Mouse (Mus musculus): ENCODE data around the gene Nop56. TPM values are rescaled to one million over a fixed set of nuclear protein-coding genes. Genes with fewer than 3 reads are reported as not detected.
A peak's percentile ranks its signal among the peaks of the same experiment; 100 is the strongest.

The Nop56 gene
- polyA plus RNA-seq, 1 experiment from 2014 or later, result 120 TPM

GRCm38 (mm10) chr2:130273732-130274131 lies 498 bp upstream of the Nop56 start:
- Histone ChIP-seq H3K4me2 (ENCODE audit: low read depth, low read length) (peak overlapping the region; percentile 98), H3K4me1 (ENCODE audit: control insufficient read depth, low read depth, low read length) (peaks cover 27% of the 10 kb centered on the region), H3K36me3 (ENCODE audit: control insufficient read depth, insufficient read depth) (peaks cover 33% of the 10 kb centered on the region), H3K4me3 (ENCODE audit: low read depth, low read length) (peak overlapping the region; percentile 94), H3K27ac (ENCODE audit: low read length) (peak overlapping the region; percentile 73), H3K9me3 (replicated peaks; ENCODE audit: control insufficient read depth, low read length) (no peaks in the 10 kb centered on the region), H3K9ac (ENCODE audit: low read depth, low read length) (peak overlapping the region; percentile 82), H3K27me3 (ENCODE audit: control insufficient read depth, insufficient read depth, low read depth, low read length) (no peaks in the 10 kb centered on the region)
- whole genome bisulfite sequencing (ENCODE audit: insufficient replicate concordance), result under 1% methylated on average over 14 of the region's 14 CpGs
- peak; percentile 17 for ATAC-seq (ENCODE audit: low read depth)

- H3K4me2 ChIP-seq (ENCODE audit: low read depth, low read length), result peak overlapping the region; percentile 98
- H3K4me3 ChIP-seq (ENCODE audit: low read depth, low read length), result peak overlapping the region; percentile 94
- 2% methylated on average over 10 of the region's 10 CpGs for WGBS (ENCODE audit: insufficient replicate concordance)
- H3K9me3 ChIP-seq (replicated peaks; ENCODE audit: control insufficient read depth, low read length), result no peaks in the 10 kb centered on the region
- no peaks in the 10 kb centered on the region for H3K27me3 ChIP-seq (ENCODE audit: control insufficient read depth, insufficient read depth, low read depth, low read length)
- H3K27ac ChIP-seq (ENCODE audit: low read length), result peak overlapping the region; percentile 72
- peaks cover 41% of the 10 kb centered on the region for H3K36me3 ChIP-seq (ENCODE audit: control insufficient read depth, insufficient read depth)
- peak overlapping the region; percentile 91 for H3K9ac ChIP-seq (ENCODE audit: low read depth, low read length)
- peaks cover 27% of the 10 kb centered on the region for H3K4me1 ChIP-seq (ENCODE audit: control insufficient read depth, low read depth, low read length)
- no peak for ATAC-seq (ENCODE audit: low read depth)
These were observed 632 bp downstream of the Nop56 start for GRCm38 (mm10) chr2:130274862-130275261.

GRCm38 (mm10) chr2:130275649-130276048 lies 1.4 kb downstream of the Nop56 start:
- Histone ChIP-seq H3K4me2 (ENCODE audit: low read depth, low read length) (peak overlapping the region; percentile 98), H3K27ac (ENCODE audit: low read length) (peak overlapping the region; percentile 58), H3K9ac (ENCODE audit: low read depth, low read length) (peak overlapping the region; percentile 91), H3K4me3 (ENCODE audit: low read depth, low read length) (peak overlapping the region; percentile 94), H3K27me3 (ENCODE audit: control insufficient read depth, insufficient read depth, low read depth, low read length) (no peaks in the 10 kb centered on the region), H3K4me1 (ENCODE audit: control insufficient read depth, low read depth, low read length) (peaks cover 27% of the 10 kb centered on the region), H3K9me3 (replicated peaks; ENCODE audit: control insufficient read depth, low read length) (no peaks in the 10 kb centered on the region), H3K36me3 (ENCODE audit: control insufficient read depth, insufficient read depth) (peaks cover 47% of the 10 kb centered on the region)
- no peak for ATAC-seq (ENCODE audit: low read depth)
- WGBS (ENCODE audit: insufficient replicate concordance), result 17% methylated on average over 6 of the region's 6 CpGs

- no peak for ATAC-seq (ENCODE audit: low read depth)
- peaks cover 55% of the 10 kb centered on the region for H3K36me3 ChIP-seq (ENCODE audit: control insufficient read depth, insufficient read depth)
- no peak overlapping the region for H3K4me3 ChIP-seq (ENCODE audit: low read depth, low read length)
- no peak overlapping the region for H3K9ac ChIP-seq (ENCODE audit: low read depth, low read length)
- no peaks in the 10 kb centered on the region for H3K27me3 ChIP-seq (ENCODE audit: control insufficient read depth, insufficient read depth, low read depth, low read length)
- H3K4me1 ChIP-seq (ENCODE audit: control insufficient read depth, low read depth, low read length), result peaks cover 30% of the 10 kb centered on the region
- H3K27ac ChIP-seq (ENCODE audit: low read length), result 0 out of 2 replicates have a peak overlapping the region, but pooled peaks have one; percentile 2
- H3K9me3 ChIP-seq (replicated peaks; ENCODE audit: control insufficient read depth, low read length), result no peaks in the 10 kb centered on the region
- H3K4me2 ChIP-seq (ENCODE audit: low read depth, low read length), result no peak overlapping the region
- WGBS (ENCODE audit: insufficient replicate concordance), result 22% methylated on average over 8 of the region's 8 CpGs
These were observed 5.4 kb downstream of the Nop56 start for GRCm38 (mm10) chr2:130279600-130280091.

- ATAC-seq (ENCODE audit: low read depth), result no peak
- WGBS (ENCODE audit: insufficient replicate concordance), result 53% methylated on average over 7 of the region's 7 CpGs
- Histone ChIP-seq H3K9ac (ENCODE audit: low read depth, low read length) (no peak overlapping the region), H3K36me3 (ENCODE audit: control insufficient read depth, insufficient read depth) (peaks cover 55% of the 10 kb centered on the region), H3K4me1 (ENCODE audit: control insufficient read depth, low read depth, low read length) (peaks cover 28% of the 10 kb centered on the region), H3K27me3 (ENCODE audit: control insufficient read depth, insufficient read depth, low read depth, low read length) (no peaks in the 10 kb centered on the region), H3K4me3 (ENCODE audit: low read depth, low read length) (no peak overlapping the region), H3K27ac (ENCODE audit: low read length) (0 out of 2 replicates have a peak overlapping the region, but pooled peaks have one; percentile 2), H3K9me3 (replicated peaks; ENCODE audit: control insufficient read depth, low read length) (no peaks in the 10 kb centered on the region), H3K4me2 (ENCODE audit: low read depth, low read length) (no peak overlapping the region)
These were observed 6.0 kb downstream of the Nop56 start for GRCm38 (mm10) chr2:130280224-130280623.

GRCm38 (mm10) chr2:130280818-130281217 lies 6.6 kb downstream of the Nop56 start:
- Histone ChIP-seq H3K4me1 (ENCODE audit: control insufficient read depth, low read depth, low read length) (peaks cover 23% of the 10 kb centered on the region), H3K36me3 (ENCODE audit: control insufficient read depth, insufficient read depth) (peaks cover 50% of the 10 kb centered on the region)
- no peak for ATAC-seq (ENCODE audit: low read depth)

GRCm38 (mm10) chr2:130283854-130284654 lies 9.8 kb downstream of the Nop56 start, which contains the start of gene Idh3b:
Gene Idh3b (minus strand): TSS chr2:130284547.
- Histone ChIP-seq H3K27me3 (ENCODE audit: control insufficient read depth, insufficient read depth, low read depth, low read length) (no peaks in the 10 kb centered on the region), H3K4me1 (ENCODE audit: control insufficient read depth, low read depth, low read length) (peaks cover 10% of the 10 kb centered on the region), H3K9ac (ENCODE audit: low read depth, low read length) (peak within 1 kb of the TSS; percentile 86), H3K4me3 (ENCODE audit: low read depth, low read length) (peak within 1 kb of the TSS; percentile 86), H3K9me3 (replicated peaks; ENCODE audit: control insufficient read depth, low read length) (no peaks in the 10 kb centered on the region), H3K27ac (ENCODE audit: low read length) (peak within 1 kb of the TSS; percentile 73), H3K4me2 (ENCODE audit: low read depth, low read length) (peak within 1 kb of the TSS; percentile 80), H3K36me3 (ENCODE audit: control insufficient read depth, insufficient read depth) (peaks cover 21% of the 10 kb centered on the region)
- ATAC-seq (ENCODE audit: low read depth), result peak; percentile 90
- WGBS (ENCODE audit: insufficient replicate concordance), result under 1% methylated on average over 51 of the region's 51 CpGs

More at GRCm38 (mm10) chr2:130280818-130281217, 6.6 kb downstream of the Nop56 start:
- 53% methylated on average over 4 of the region's 4 CpGs for WGBS (ENCODE audit: insufficient replicate concordance)
- H3K9ac ChIP-seq (ENCODE audit: low read depth, low read length), result no peak overlapping the region
- H3K27me3 ChIP-seq (ENCODE audit: control insufficient read depth, insufficient read depth, low read depth, low read length), result no peaks in the 10 kb centered on the region
- H3K4me2 ChIP-seq (ENCODE audit: low read depth, low read length), result no peak overlapping the region
- H3K4me3 ChIP-seq (ENCODE audit: low read depth, low read length), result no peak overlapping the region
- no peaks in the 10 kb centered on the region for H3K9me3 ChIP-seq (replicated peaks; ENCODE audit: control insufficient read depth, low read length)
- H3K27ac ChIP-seq (ENCODE audit: low read length), result no peak overlapping the region

GRCm38 (mm10) chr2:130289086-130289485 lies 14.9 kb downstream of the Nop56 start:
- H3K27ac ChIP-seq (ENCODE audit: low read length), result no peak overlapping the region
- H3K9me3 ChIP-seq (replicated peaks; ENCODE audit: control insufficient read depth, low read length), result no peaks in the 10 kb centered on the region
- H3K27me3 ChIP-seq (ENCODE audit: control insufficient read depth, insufficient read depth, low read depth, low read length), result peaks cover 23% of the 10 kb centered on the region
- ATAC-seq (ENCODE audit: low read depth), result no peak
- no peak overlapping the region for H3K9ac ChIP-seq (ENCODE audit: low read depth, low read length)
- no peak overlapping the region for H3K4me2 ChIP-seq (ENCODE audit: low read depth, low read length)
- H3K4me3 ChIP-seq (ENCODE audit: low read depth, low read length), result no peak overlapping the region
- no peaks in the 10 kb centered on the region for H3K4me1 ChIP-seq (ENCODE audit: control insufficient read depth, low read depth, low read length)
- H3K36me3 ChIP-seq (ENCODE audit: control insufficient read depth, insufficient read depth), result no peaks in the 10 kb centered on the region
- 51% methylated on average over 4 of the region's 4 CpGs for WGBS (ENCODE audit: insufficient replicate concordance)

GRCm38 (mm10) chr2:130291434-130291833 lies 17.2 kb downstream of the Nop56 start:
- Histone ChIP-seq H3K9me3 (replicated peaks; ENCODE audit: control insufficient read depth, low read length) (no peaks in the 10 kb centered on the region), H3K9ac (ENCODE audit: low read depth, low read length) (no peak overlapping the region), H3K27me3 (ENCODE audit: control insufficient read depth, insufficient read depth, low read depth, low read length) (peaks cover 47% of the 10 kb centered on the region), H3K36me3 (ENCODE audit: control insufficient read depth, insufficient read depth) (no peaks in the 10 kb centered on the region), H3K27ac (ENCODE audit: low read length) (no peak overlapping the region), H3K4me1 (ENCODE audit: control insufficient read depth, low read depth, low read length) (no peaks in the 10 kb centered on the region; the same call in 1 of the 2 replicates), H3K4me2 (ENCODE audit: low read depth, low read length) (no peak overlapping the region), H3K4me3 (ENCODE audit: low read depth, low read length) (no peak overlapping the region)
- ATAC-seq (ENCODE audit: low read depth), result peak; percentile 36; the same call in 1 of the 2 replicates
- 4% methylated on average over 8 of the region's 8 CpGs for WGBS (ENCODE audit: insufficient replicate concordance)
